Mouse (Mus musculus) MEL (cell line): ENCODE measurements around the gene Cenpn.

Experiments used
- BHLHE40 ChIP-seq: IDR thresholded peaks from 2 replicates; pipeline ENCODE4 v1.6.1; 2012; ENCODE audit warnings: low read depth, mild to moderate bottlenecking, inconsistent platforms, low read length, improper control_type of control experiment, borderline replicate concordance
- CHD1 ChIP-seq: IDR thresholded peaks from 2 replicates; pipeline ENCODE4 v1.6.1; 2012; ENCODE audit warnings: low read depth, mild to moderate bottlenecking, inconsistent platforms, low read length, improper control_type of control experiment
- CTCF ChIP-seq, 3 experiments: IDR thresholded peaks in 2 of 3; conservative IDR thresholded peaks in 1 of 3; 2 replicates each; pipeline ENCODE4 v1.5.1; 2011 to 2012; ENCODE audit warnings: low read length in 3 of 3, low read depth in 2 of 3, mild to moderate bottlenecking in 2 of 3, improper control_type of control experiment in 1 of 3, inconsistent platforms in 1 of 3, mixed read lengths in 1 of 3, moderate library complexity in 1 of 3; ENCODE audit not compliant: control insufficient read depth in 1 of 3, insufficient read depth in 1 of 3, poor library complexity in 1 of 3, severe bottlenecking in 1 of 3
- E2F4 ChIP-seq: IDR thresholded peaks from 2 replicates; pipeline ENCODE4 v1.6.1; 2011; ENCODE audit warnings: low read depth, low read length, improper control_type of control experiment, borderline replicate concordance
- EP300 ChIP-seq, 2 experiments: IDR thresholded peaks; 2 replicates each; pipeline ENCODE4 v1.6.1; 2011; ENCODE audit warnings: improper control_type of control experiment in 2 of 2, low read length in 2 of 2, low read depth in 1 of 2, mild to moderate bottlenecking in 1 of 2
- GATA1 ChIP-seq: IDR thresholded peaks from 2 replicates; pipeline ENCODE4 v1.6.1; 2011; ENCODE audit warnings: low read depth, low read length, improper control_type of control experiment
- KAT2A ChIP-seq: conservative IDR thresholded peaks from 2 replicates; pipeline ENCODE4 v1.6.1; 2012; ENCODE audit warnings: low read depth, low read length, improper control_type of control experiment, inconsistent platforms
- MAX ChIP-seq: IDR thresholded peaks from 2 replicates; pipeline ENCODE4 v1.6.1; 2011; ENCODE audit warnings: low read length, improper control_type of control experiment
- POLR2A ChIP-seq, 2 experiments: IDR thresholded peaks; 2 replicates each; pipeline ENCODE4 v1.6.1; 2011 to 2012; ENCODE audit warnings: low read length in 2 of 2, mild to moderate bottlenecking in 2 of 2, control low read depth in 1 of 2, improper control_type of control experiment in 1 of 2, low read depth in 1 of 2, moderate library complexity in 1 of 2; ENCODE audit not compliant: control insufficient read depth in 1 of 2, insufficient read depth in 1 of 2, poor library complexity in 1 of 2
- POLR2AphosphoS2 ChIP-seq: IDR thresholded peaks from 2 replicates; pipeline ENCODE4 v1.6.1; 2011; ENCODE audit warnings: low read length, improper control_type of control experiment
- TAL1 ChIP-seq: IDR thresholded peaks from 2 replicates; pipeline ENCODE4 v1.6.1; 2012; ENCODE audit warnings: mild to moderate bottlenecking, inconsistent platforms, low read length, moderate library complexity, mixed read lengths
- TBP ChIP-seq: IDR thresholded peaks from 2 replicates; pipeline ENCODE4 v1.8.0; 2011; ENCODE audit warnings: low read depth, low read length, improper control_type of control experiment
- UBTF ChIP-seq: IDR thresholded peaks from 2 replicates; pipeline ENCODE4 v1.6.1; 2012; ENCODE audit warnings: low read depth, mild to moderate bottlenecking, inconsistent platforms, low read length, improper control_type of control experiment, moderate library complexity, borderline replicate concordance; ENCODE audit not compliant: insufficient read depth
- USF1 ChIP-seq: IDR thresholded peaks from 2 replicates; pipeline ENCODE4 v1.6.1; 2014; ENCODE audit warnings: low read depth, mild to moderate bottlenecking, inconsistent platforms, low read length, improper control_type of control experiment, moderate library complexity

DNA sequence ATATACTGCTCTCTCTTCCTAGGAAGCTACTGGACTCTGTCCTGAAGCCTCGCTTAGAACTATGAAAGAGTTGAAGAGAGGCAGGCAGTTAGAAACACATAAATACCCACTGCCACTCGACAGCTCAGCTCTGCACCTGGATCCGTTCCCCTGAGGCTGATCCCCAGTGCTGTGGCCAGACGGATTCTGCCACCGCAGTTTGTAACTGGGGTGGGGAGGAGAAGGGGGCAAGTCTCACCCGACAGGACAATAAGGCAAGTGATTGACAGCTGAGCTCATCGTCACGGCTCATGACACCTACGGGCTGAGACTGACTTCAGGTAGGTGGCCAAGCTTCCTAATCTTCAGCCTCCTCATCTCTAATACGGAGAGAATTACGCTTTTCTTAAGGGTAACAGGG, 47.9 kb upstream of the Cenpn start:
- TF ChIP-seq CTCF (IDR thresholded peaks at IDR 0.05 in 2 of 3, conservative IDR thresholded peaks at IDR 0.05 in 1 of 3; ENCODE audit: control insufficient read depth in 1 of 3, insufficient read depth in 1 of 3, low read depth in 2 of 3, low read length in 3 of 3, poor library complexity in 1 of 3, severe bottlenecking in 1 of 3) = no peak
- TF ChIP-seq MAX = no peak
- no peak for TF ChIP-seq POLR2A (IDR thresholded peaks at IDR 0.05; ENCODE audit: control insufficient read depth in 1 of 2, insufficient read depth in 1 of 2, low read depth in 1 of 2, low read length in 2 of 2, poor library complexity in 1 of 2)
- TF ChIP-seq GATA1 = no peak
- TF ChIP-seq UBTF = no peak
- no peak for TF ChIP-seq EP300 (IDR thresholded peaks at IDR 0.05; ENCODE audit: low read depth in 1 of 2, low read length in 2 of 2)
- TF ChIP-seq TAL1 = no peak
- no peak for TF ChIP-seq POLR2AphosphoS2
- no peak for TF ChIP-seq KAT2A
- no peak for TF ChIP-seq TBP
- no peak for TF ChIP-seq E2F4
- TF ChIP-seq BHLHE40 = no peak
- no peak for TF ChIP-seq CHD1
- TF ChIP-seq USF1 = no peak
